Mouse (Mus musculus) lung, embryonic 14.5 days (tissue): ENCODE measurements at regions not wholly inside any gene's neighbourhood (a gene's known extent, or its start where the extent isn't known, plus 50 kb on each side); places are given as distances from the start of the nearest gene placed in this dataset.

Experiments
- ATAC-seq: fragments of 200-750 bp; cut with Nextera tagmentation; 2 replicates; pipeline ENCODE4 v1.8.0; 2017; ENCODE audit warnings: mild to moderate bottlenecking, moderate TSS enrichment, moderate library complexity; ENCODE audit not compliant: insufficient read depth
- DNase-seq: peaks from one replicate; pipeline ENCODE4 v3.0.0-alpha.2; 2015
- H3K27ac ChIP-seq: fragments of 300-500 bp; sonication (generic); 2 replicates; pipeline ENCODE4 v1.5.1; 2014; ENCODE audit warnings: low read depth, mild to moderate bottlenecking, moderate library complexity
- H3K27me3 ChIP-seq: fragments of 300-500 bp; sonication (generic); 2 replicates; pipeline ENCODE4 v1.6.1; 2014; ENCODE audit warnings: low read length, control low read depth; ENCODE audit not compliant: insufficient read depth
- H3K36me3 ChIP-seq: fragments of 300-500 bp; sonication (generic); 2 replicates; pipeline ENCODE4 v1.6.1; 2014; ENCODE audit warnings: control low read depth; ENCODE audit not compliant: insufficient read depth
- H3K4me1 ChIP-seq: fragments of 300-500 bp; sonication (generic); 2 replicates; pipeline ENCODE4 v1.6.1; 2014; ENCODE audit warnings: antibody characterized with exemption, control low read depth; ENCODE audit not compliant: insufficient read depth
- H3K4me2 ChIP-seq: fragments of 300-500 bp; sonication (generic); 2 replicates; pipeline ENCODE4 v1.6.1; 2014; ENCODE audit warnings: mild to moderate bottlenecking
- H3K4me3 ChIP-seq: fragments of 300-500 bp; sonication (generic); 2 replicates; pipeline ENCODE4 v1.5.1; 2014; ENCODE audit warnings: low read depth, low read length
- H3K9ac ChIP-seq: fragments of 300-500 bp; sonication (generic); 2 replicates; pipeline ENCODE4 v1.6.1; 2014
- H3K9me3 ChIP-seq: fragments of 300-500 bp; sonication (generic); 2 replicates; pipeline ENCODE4 v1.6.1; 2016; ENCODE audit warnings: low read depth, low read length, control low read depth
- CTCF ChIP-seq: IDR thresholded peaks from 2 replicates; pipeline ENCODE4 v1.5.1; 2016; ENCODE audit warnings: antibody characterized with exemption, low read depth
- WGBS: fragments of 180-500 bp; shearing (Covaris S2); extraction: QIAGEN DNeasy Blood & Tissue Kit; methylation state at CpG from one replicate; pipeline ENCODE4 v1.1.7; 2014; 5-methylcytosine and 5-hydroxymethylcytosine counted together

DNA sequence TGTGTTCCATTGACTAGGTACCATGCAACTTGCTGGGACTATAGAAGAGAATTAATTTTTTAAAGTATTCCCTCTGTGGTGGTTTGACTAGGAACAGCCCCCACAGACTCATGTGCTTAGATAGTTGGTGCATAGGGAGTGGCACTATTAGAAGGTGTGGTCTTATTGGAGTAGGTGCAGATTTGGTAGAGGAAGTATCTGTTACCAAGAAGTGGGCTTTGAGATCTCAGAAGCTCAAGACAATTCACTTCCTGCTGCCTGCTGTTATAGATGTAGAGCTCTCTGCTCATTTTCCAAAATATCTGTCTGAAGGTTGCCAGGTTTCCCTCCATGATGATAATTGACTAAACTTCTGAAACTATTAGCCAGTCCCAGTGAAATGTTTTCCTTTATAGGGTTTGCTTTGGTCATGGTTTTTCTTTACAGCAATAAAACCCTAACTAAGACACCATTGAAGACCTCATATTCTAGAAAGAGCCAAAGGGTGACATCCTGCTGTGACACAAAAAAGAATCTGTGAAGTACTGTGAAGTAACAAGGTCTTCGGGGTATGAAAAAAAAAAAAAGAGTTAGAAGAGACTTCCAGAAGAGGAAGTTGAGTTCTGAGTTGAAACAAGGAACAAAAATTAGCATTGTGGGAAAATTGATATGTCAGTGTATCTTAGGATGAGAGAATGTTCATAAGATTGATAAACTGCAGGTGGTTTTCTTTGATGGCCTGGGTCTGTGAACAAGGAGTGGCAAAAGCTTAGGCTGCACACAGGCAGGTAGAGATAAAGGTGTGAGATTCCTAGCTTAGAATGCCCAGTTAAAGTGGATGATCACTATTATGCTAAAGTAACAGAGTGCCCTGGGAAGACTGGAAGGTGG lies 128.9 kb upstream of the Opcml start:
- 78% methylated on average over 1 of the region's 1 CpGs for WGBS
- DNase-seq (no peak), ATAC-seq (no peak)
- Histone ChIP-seq H3K27ac (no peak overlapping the region), H3K9me3 (no peaks in the 10 kb centered on the region), H3K4me1 (no peaks in the 10 kb centered on the region), H3K36me3 (no peaks in the 10 kb centered on the region), H3K4me2 (no peak overlapping the region), H3K27me3 (no peaks in the 10 kb centered on the region), H3K4me3 (no peak overlapping the region), H3K9ac (no peak overlapping the region)
- TF ChIP-seq CTCF, result no peak

DNA sequence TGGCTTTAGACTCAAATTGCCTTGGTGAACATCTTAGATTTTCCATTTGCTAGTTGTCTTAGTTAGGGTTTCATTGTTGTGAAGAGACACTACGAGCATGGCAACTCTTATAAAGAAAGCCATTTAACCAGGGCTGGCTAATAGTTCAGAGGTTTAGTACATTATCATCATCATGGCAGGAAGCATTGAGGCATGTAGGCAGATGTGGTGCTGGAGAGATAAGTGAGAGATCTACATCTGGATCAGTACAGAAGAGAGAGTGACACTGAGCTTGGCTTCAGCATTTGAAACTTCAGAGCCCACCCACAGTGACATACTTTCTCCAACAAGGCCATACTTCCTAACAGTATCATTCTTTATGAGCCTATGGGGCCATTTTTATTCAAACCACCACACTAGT lies 127.3 kb upstream of the Opcml start:
- no peak for DNase-seq
- no peak for TF ChIP-seq CTCF
- no peaks in the 10 kb centered on the region for H3K9me3 ChIP-seq
- no peak overlapping the region for H3K9ac ChIP-seq
- no peaks in the 10 kb centered on the region for H3K36me3 ChIP-seq
- no peak overlapping the region for H3K4me2 ChIP-seq
- H3K27ac ChIP-seq, result no peak overlapping the region
- no peak overlapping the region for H3K4me3 ChIP-seq
- ATAC-seq, result no peak
- H3K4me1 ChIP-seq, result no peaks in the 10 kb centered on the region
- WGBS, result 96% methylated on average over 1 of the region's 1 CpGs
- H3K27me3 ChIP-seq, result no peaks in the 10 kb centered on the region

DNA sequence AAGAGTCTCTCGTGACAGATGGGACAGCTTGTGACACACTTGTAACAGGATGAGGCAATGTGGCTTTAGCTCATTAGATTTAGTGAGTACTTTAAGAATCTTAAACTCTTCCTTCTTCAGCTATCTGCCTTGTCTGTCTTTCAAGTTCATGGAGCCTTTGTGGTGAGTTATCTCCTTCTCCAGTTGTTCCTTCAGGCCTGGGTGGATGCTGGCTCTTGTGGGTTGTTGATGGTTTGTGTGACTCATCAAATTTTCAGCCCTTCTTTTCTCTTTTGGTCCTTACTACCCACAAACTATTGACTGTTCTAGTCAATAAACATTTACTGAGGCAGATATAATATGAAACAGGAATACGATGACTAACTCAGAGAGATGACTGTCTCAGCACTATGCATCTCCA lies 124.9 kb upstream of the Opcml start:
- Histone ChIP-seq H3K9me3 (no peaks in the 10 kb centered on the region), H3K36me3 (no peaks in the 10 kb centered on the region), H3K4me2 (no peak overlapping the region), H3K9ac (no peak overlapping the region), H3K27ac (no peak overlapping the region), H3K4me1 (no peaks in the 10 kb centered on the region), H3K4me3 (no peak overlapping the region), H3K27me3 (no peaks in the 10 kb centered on the region)
- WGBS, result 76% methylated on average over 2 of the region's 2 CpGs
- no peak for TF ChIP-seq CTCF
- DNase-seq (no peak), ATAC-seq (no peak)

DNA sequence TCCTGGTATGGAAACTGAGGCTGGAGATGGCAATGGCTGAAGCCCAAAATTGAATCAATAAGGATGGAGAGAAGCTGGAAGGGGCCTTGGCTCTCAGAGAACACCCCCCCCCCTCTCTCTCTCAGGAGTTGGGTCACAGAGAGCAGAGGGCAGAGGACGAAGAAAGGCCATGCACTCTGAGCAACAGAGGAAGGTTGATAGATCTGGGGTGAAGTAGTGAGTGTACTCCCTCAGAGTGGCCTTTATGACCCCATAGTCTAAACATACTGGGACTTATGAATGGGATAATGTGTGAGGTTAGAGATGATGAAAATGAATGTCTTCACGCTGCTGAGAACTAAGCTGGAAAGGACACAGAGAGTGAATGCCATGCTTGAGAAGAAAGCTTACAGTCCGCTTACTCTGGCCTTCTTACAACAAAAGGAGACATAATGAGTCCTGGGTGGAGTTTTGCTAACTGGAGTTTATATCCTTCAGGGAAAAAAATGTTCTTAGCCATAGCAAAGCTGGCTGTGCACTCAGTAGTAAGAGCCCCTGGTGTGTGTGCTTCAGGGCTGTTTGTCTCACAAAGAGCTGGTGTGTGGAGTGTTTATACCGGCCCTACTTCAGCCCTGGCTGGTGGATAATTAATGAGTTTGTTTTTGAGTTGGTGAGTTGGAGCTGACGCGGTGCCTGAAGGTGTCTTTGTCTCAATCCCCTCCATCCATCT lies 120.4 kb upstream of the Opcml start:
- Histone ChIP-seq H3K27me3 (no peaks in the 10 kb centered on the region), H3K27ac (no peak overlapping the region), H3K4me3 (no peak overlapping the region), H3K4me1 (no peaks in the 10 kb centered on the region), H3K9me3 (no peaks in the 10 kb centered on the region), H3K36me3 (no peaks in the 10 kb centered on the region), H3K4me2 (no peak overlapping the region), H3K9ac (no peak overlapping the region)
- no peak for TF ChIP-seq CTCF
- no peak for DNase-seq
- WGBS, result 29% methylated on average over 6 of the region's 6 CpGs
- ATAC-seq, result no peak

DNA sequence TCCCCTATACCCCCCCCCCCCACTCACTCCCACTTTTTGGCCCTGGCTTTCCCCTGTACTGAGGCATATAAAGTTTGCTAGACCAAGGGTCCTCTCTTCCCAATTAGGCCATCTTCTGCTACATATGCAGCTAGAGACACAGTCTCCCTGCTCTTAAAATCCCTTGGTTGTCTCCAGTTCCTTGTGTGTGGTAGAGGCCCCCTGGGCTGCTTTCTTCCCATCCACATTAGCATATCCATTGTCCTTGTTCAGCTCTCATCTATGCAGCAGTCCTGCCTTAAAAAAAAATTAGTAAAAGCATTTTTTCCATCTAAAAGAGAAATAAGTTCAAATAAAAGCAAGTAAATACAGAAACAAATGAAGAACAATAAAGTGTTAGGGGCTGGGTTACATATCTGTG lies 105.2 kb upstream of the Opcml start:
- Histone ChIP-seq H3K27me3 (no peaks in the 10 kb centered on the region), H3K27ac (no peak overlapping the region), H3K4me3 (no peak overlapping the region), H3K9ac (no peak overlapping the region), H3K9me3 (no peaks in the 10 kb centered on the region), H3K4me1 (no peaks in the 10 kb centered on the region), H3K36me3 (no peaks in the 10 kb centered on the region), H3K4me2 (no peak overlapping the region)
- TF ChIP-seq CTCF, result no peak
- DNase-seq, result no peak
- ATAC-seq, result no peak

DNA sequence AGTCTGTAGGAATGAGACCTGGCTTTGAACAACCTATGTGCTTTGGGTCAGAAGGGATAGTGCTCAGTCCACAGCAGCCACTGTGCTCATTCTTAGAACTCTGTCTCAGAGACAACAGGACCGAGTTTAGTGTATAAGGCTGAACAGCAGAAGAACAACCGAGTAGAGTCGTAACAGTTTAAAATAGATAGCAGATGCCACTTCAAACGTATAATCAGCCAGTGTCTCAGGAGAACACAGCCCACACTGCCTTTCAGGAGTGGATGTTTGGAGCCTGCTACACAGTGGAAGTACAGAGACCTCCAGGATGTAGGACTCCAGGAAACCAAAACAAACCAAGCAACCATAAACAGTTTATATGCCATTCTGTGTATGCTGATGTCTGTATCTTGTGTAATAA lies 99.0 kb upstream of the Opcml start:
- no peak overlapping the region for H3K4me2 ChIP-seq
- H3K4me1 ChIP-seq, result no peaks in the 10 kb centered on the region
- H3K27me3 ChIP-seq, result no peaks in the 10 kb centered on the region
- no peak for DNase-seq
- no peaks in the 10 kb centered on the region for H3K9me3 ChIP-seq
- no peak for ATAC-seq
- no peak overlapping the region for H3K4me3 ChIP-seq
- 70% methylated on average over 4 of the region's 4 CpGs for WGBS
- no peak overlapping the region for H3K27ac ChIP-seq
- H3K9ac ChIP-seq, result no peak overlapping the region
- H3K36me3 ChIP-seq, result no peaks in the 10 kb centered on the region
- no peak for TF ChIP-seq CTCF

DNA sequence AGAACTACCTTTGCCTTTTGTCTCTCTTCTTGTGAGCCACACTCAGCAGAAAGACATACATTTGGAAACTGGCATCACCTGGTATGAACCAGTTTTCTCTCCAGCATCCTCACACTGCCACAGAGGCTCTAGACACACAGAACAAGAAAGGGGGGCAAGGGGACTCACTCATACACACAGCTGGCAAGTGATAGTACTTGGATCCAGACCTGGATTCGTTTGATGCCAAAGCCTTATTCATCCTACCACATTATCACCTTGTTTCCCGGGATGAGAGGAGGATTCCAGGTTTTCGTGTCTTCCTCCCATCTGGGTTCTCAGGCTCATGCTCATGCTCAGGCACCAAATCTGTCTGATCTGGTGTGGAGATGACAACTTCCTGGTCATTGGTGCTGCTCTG lies 97.8 kb upstream of the Opcml start:
- ATAC-seq (no peak), DNase-seq (no peak)
- Histone ChIP-seq H3K27ac (no peak overlapping the region), H3K36me3 (no peaks in the 10 kb centered on the region), H3K27me3 (no peaks in the 10 kb centered on the region), H3K4me2 (no peak overlapping the region), H3K4me3 (no peak overlapping the region), H3K9me3 (no peaks in the 10 kb centered on the region), H3K4me1 (no peaks in the 10 kb centered on the region), H3K9ac (no peak overlapping the region)
- no peak for TF ChIP-seq CTCF
- WGBS, result 87% methylated on average over 3 of the region's 3 CpGs
